Mouse (Mus musculus) v-Abl transformed pro-B cells (cell line): Measurements from ENCODE around the gene Tac2.
"Not testable (repeated sequence)": the region's sequence is repeated elsewhere in the genome, so short reads cannot be mapped to it uniquely, and the experiment has no call there.

Experiments used
- in situ Hi-C, 2 experiments: fragments of 400-800 bp; cut with MboI; formaldehyde crosslinking; loops; one replicate each; pipeline ENCODE4 v1.15.1; 2025; ENCODE audit not compliant: unreplicated experiment in 2 of 2

The Tac2 gene

DNA sequence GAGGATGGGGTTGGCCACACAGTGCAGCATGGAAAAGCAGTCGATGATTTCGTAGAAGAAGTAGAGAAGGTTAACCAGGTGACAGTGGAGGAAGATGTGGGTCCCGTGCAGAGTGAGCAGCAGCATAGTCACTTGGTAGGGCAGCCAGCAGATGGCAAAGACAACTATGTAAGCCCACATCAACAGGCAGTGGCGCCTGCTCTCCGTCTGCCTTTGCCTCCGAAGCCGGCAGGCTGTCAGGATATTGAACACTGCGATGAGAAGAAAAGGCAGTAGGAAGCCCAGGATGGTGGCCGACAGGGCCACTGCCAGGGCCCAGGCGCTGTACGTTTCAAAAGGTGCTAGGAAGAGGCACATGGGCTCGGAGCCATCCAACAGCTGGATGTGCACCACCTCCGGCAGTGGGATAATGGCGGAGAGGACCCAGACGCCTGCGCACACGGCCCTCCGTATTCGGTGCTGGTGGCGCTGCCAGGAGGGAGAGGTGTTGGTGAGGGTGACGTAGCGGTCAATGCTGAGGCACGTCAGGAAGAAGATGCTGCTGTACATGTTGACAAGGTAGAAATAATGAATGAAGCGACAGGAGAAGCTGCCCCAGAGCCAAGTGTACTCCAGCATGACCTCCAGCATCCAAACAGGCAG, 26.0 kb downstream of the Tac2 start:
- in situ Hi-C loops: no loop called here

DNA sequence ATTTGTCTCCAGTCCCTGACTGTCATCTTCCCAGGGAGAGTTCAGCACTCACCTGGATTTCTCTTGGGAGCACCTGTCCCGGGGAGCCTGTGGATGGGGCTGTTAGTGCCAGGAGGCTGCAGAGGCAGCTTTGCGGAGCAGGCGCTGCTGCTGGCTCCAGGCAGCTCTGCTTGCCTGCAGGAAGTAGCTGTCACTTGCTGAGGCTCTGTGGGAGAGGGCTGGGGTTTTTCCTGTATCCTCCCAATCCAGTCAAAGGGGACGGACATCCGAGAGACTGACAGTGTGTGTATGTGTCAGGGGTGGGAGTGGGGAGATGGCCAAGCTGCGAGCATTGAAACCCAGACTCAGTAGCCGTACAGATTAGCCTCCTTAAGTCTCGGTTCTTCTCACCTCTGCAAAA, 27.3 kb downstream of the Tac2 start, which contains the start of gene Gpr182:
Gene Gpr182, minus strand, starts transcription at position 185 of the 400 bp plus-strand sequence.
- in situ Hi-C loops: no loop called here

DNA sequence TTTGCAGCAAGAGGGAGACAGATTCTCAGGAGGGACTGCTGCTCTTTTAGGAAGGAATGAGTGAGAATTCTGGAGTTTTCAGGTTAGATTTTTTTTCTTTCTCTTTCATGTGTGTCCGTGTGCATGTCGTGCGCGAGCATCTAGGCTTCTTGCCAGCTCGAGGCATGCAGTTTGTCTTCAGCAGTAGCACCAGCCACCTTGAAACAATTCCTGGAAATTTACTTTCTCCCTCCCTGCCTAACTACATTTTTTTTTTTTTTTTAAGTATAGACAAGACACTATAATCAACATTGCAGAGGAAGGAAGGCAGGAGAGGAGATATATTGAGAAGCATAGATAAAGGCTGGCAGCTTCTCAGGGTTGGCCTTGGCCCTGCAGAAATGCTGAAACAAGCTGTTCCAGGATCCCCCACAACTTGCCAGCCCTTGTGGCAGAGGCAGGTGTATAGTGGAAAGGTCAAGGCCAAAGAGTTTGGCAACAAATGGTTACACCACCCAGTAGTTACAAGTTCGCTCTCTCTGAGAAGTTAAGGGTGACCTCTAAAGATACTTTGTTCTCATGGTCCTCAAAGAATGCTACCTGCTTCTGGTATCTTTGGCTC, 30.4 kb downstream of the Tac2 start:
- in situ Hi-C loops: no loop called here

DNA sequence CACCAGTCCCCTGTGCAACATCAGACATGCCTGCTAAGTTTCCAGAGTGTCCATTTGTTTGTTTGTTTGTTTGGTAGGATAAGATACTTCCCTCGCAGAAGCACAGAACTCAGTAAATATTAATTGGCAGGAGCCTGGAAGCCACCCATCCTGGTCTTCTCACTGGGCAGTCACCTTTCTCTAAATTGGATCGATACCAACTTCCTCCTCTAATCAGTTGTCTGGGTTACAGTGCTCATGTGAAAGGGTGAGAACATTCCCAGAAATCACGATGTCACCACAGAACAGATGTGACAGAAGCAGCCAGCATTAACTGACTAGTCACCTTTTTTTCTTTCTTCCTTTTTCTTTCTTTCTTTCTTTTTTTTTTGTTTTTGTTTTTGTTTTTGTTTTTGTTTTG, 31.0 kb downstream of the Tac2 start:
- in situ Hi-C loops: no loop called here

DNA sequence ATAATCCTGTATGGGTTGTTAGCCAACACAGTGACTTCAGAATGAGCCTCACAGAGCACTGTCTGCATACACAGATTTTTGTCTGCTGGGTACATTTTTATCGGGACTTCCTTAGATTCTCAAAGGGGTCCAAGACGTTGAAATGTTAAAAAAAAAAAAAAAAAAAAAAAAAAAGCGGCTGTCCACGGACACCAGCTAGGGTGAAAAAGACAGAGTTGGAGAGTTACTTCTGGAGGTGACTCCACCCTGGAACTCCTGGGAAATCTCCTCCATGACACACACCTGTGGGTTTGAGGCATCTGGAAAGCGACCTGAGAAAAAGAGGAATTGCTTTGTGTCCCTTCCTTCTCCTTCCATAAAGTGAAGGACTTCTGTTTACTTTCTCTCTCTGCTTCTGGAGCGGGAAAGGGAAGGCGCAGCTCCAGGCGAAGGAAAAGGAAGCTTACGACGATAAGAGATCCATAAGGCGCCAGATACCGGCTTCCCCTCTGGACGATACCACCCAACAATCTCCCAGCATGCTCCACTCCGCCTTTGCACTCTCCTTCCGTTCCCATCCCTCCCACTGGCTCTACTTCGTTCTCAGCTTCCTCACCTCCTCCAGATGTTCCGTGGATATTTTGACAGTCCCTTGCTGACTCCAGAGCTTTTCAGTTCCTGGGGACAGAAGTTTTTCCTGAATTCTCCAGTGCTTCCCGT, 31.6 kb downstream of the Tac2 start:
- in situ Hi-C loops: no loop called here

DNA sequence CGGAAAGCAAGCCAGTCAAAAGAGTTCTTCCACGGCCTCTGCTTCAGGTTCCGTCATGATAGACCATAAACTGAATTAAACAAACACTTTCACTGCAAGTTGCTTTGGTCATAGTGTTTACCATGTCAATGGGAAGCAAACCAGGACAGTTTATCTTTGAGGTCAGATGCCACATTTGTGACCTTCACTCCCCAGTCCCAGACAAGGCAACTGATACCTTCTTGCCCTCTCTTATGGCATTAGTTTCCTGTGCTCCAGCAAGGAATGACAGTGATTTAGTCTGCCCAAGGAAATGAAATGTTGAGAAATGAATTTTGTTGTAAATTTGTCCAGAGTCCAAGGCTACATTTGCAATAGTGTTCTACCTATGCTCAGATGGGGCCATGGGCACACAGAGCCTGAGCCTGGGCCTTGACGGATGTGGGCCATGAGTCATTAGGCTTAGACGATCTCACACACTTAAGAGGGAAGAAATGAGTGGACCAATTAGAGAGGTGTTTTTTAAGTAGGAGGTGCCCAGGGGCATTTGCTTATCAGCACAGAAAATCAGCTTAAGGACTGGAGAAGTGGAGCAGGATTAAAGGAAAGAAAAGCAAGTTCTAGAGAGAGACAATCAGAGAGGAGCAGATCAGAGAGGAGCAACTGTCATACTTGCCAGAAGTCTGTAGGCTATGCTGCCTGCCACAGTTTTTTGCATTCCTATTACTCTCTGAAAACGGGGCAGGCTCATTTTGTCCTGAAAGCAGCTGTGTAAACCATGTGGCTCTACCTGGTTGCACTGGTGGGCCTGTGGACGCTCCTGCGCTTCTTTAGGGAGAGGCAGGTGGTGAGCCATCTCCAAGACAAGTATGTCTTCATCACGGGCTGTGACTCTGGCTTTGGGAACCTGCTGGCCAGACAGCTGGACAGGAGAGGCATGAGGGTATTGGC, 35.2 kb downstream of the Tac2 start, which contains the start of the genes Rdh1 and Rdh16f1:
Gene Rdh1, plus strand, starts transcription at position 541 of the 930 bp plus-strand sequence.
Gene Rdh16f1, plus strand, starts transcription at position 607 of the 930 bp plus-strand sequence.
- in situ Hi-C loops: no loop called here

DNA sequence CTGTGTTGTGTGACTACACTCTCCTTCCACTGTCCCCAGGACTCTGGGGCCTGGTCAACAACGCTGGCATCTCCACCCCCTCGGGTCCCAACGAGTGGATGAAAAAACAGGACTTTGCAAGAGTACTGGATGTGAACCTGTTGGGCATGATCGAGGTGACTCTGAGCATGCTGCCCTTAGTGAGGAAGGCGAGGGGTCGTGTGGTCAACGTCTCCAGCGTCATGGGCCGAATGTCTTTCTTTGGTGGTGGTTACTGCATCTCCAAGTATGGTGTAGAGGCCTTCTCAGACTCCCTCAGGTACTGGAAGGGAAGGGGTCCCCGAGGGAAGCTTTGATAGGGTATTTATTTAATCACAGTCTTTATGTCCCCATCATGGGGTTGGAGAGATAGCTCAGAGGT, 38.6 kb downstream of the Tac2 start:
- in situ Hi-C loops: not testable (repeated sequence)

DNA sequence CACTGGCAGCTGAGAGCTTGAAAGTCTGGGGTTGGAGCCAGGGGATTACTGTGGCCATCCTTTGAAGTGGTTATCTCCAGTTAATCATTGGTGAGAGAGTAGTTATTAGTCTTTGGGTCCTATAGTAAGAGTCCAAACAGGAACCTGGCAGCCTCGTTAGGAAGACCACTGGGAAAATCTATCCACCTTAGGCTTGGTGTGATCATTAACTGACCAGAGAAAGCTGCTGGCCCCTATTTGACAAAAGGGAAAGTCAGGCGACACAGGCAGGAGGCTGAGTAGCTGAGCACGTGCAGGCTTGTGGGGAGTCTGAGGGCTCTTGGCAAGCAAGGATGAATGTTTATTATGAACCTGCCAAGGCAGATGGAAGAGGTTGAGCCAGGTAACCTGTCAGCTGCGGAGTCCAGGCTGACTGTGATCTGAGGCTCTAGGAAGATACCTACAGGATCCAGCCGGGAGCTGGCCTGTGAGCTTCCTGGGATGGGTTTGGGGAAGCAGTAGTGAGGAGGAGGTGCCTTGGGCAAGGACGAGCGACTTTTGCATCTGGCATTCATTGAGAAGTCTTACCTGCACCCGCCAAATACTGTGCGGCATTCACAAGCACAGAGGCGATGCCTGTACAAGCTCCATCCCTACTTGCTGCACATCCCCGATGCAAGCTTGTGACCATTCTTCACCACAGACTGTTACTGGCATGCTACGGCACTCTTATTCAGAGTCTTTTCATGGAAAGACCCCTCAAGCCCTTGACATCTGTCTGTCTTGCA, 39.8 kb downstream of the Tac2 start:
- in situ Hi-C loops: no loop called here

DNA sequence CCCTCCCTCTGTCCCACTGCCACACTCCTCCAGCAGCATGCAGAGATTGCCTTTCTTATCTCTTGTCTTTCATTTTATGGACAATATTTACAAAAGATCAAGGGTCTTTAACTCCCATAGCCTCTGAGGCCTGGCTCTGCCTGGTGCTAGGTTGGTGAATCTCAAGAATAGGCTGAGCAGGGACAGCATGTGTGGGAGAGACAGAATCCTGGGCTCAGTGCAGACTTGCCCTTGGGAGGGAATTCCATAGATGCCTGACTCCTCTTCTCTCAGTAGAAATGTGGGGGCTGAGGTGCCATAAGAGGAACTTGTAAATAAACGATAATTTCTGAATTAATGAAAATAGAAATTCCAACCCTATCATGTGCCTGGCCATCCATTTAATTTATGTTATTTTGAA, 42.3 kb downstream of the Tac2 start:
- in situ Hi-C loops: no loop called here

DNA sequence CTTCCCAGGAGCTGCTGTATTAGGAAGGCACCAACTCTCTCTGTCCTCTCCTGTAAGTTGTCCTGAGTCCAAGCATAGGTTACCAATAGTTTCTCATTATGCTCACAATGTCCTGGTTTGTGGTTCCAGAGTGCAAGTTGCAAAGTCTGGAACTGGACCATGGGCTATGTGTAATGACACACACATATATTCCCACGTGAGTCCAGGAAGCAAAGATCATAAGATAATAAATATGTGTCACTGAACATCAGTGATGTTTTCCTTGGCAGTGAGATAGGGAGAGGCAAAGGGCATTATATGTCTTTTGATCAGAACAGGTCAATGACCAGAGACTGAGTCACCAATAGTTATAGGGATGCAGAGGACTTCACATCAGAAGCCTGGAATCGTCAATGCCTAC, 51.7 kb downstream of the Tac2 start, which contains the start of gene Rdh9:
Gene Rdh9, plus strand, starts transcription at position 376 of the 400 bp plus-strand sequence.
- in situ Hi-C loops: no loop called here
